Mouse (Mus musculus): ENCODE results near the gene Ece1.
"Not testable (repeated sequence)": the region's sequence is repeated elsewhere in the genome, so short reads cannot be mapped to it uniquely, and the experiment has no call there.

The Ece1 gene

DNA sequence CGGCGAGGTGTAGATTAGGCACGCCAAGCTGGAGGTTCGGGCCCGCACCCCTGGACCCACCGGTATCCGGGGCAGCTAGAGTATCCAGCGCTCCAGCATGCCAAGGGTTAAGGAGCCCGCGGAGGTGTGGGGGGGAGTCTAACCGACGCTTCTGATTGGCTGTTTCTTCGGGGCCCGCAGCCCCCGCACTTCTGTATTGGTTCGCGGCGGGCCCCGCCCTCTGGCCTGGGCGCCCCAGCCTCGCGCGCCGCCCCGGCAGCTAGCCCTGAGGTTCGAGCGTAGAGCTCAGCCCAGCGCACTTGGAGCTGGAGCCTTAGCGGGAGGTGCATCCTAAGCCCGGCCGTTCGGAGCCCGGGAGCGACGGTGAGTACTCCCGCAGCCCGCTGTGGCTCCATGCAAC, at the start of gene Ece1:
Gene Ece1, plus strand, starts transcription at position 219 of the 400 bp plus-strand sequence.
- ATAC-seq (ENCODE audit: insufficient number of reproducible peaks, low FRiP score, low TSS enrichment) = peak; percentile 83

DNA sequence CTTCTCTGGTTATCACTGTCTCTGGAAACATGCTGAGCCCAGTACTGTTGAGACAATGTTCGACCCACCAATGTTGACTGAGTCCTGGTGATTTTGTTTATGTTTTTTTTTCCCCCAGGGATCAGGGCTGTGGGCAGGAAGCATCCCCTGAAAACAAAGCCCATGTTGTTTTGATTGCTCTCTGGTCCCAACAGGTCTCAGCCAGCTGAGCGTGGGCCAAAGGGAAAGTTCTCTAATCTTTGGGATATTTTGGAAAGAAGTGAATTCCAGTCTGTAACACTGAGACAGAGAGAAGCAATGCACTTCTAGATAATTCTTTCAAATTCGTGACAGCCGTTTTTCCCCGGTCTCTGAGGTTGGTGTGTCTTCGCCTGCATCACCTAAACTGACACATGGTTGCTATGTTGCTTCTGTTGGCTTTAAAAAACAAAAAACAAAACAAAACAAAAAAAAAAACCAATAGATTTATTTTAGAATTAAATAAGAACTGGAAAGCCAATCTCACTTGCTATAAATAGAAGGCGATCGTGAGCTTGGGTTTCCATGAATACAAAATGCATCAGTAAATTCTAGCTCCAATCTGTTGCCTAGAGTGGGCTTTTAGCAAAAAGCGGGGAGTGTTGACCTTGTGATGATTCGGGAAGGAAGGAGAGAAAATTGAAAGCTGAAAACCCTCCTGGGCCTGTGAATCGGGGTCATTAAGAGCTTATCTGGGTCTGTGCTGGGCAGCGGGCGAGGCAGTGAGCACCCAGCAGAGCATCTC, 48.9 kb upstream of the Ece1 start:
- ATAC-seq (ENCODE audit: insufficient number of reproducible peaks, low FRiP score, low TSS enrichment) = no peak

DNA sequence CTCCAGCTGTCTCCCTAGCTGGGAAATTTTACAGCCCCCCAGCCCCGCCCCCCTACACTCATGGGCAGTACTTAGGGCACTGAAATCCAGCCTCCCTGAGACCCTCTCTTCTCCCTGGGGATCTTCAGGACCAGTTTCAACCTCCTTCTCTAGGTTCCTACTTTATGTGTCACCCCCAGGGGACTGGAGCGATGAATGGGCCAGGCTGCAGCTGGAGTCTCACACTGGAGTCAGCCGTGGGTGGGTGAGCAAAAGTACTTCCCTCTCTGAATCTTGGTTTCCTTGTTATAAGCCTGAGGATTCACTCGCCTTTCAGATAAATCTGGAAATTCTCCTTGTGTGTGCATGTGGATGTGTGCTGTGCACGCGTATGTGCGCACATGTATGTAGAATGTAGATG, 47.9 kb upstream of the Ece1 start:
- no peak for ATAC-seq (ENCODE audit: insufficient number of reproducible peaks, low FRiP score, low TSS enrichment)

DNA sequence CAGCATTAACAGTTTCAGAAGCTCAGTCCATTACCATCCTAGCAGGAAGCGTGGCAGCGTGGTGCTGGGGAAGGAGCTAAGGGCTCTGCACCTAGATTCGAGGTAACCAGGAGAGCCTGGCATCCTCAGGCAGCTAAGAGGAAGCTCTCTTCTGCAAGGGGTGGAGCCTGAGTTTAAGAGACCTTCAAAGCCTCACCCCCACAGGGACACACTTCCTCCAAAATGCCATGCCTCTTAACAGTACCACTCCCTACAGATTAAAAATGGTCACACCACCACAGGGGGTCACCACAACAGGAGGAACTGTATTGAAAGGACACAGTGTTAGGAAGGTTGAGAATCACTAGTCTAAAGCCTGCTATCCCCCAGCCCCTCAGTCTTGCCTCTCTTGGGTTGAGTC, 46.6 kb upstream of the Ece1 start:
- no peak for ATAC-seq (ENCODE audit: insufficient number of reproducible peaks, low FRiP score, low TSS enrichment)

DNA sequence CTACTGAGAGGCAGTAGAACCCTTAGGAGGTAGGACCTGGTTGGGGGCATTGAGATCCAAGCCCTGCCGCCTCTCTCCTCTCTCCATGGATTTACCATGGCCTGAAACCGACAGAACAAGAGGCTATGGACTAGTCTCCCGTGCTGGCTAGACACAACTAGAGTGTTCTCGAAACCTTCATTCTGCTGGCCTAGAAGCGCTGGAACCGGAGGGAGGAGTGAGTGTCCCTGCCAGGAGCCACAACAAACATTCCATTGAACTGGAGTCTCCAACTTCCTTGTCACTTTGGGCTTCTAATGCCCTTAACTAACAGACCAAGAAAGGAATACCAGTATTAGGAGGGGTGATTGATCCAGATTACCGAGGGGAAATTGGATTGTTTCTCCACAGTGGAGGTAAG, 45.8 kb upstream of the Ece1 start:
- ATAC-seq (ENCODE audit: insufficient number of reproducible peaks, low FRiP score, low TSS enrichment) = no peak

DNA sequence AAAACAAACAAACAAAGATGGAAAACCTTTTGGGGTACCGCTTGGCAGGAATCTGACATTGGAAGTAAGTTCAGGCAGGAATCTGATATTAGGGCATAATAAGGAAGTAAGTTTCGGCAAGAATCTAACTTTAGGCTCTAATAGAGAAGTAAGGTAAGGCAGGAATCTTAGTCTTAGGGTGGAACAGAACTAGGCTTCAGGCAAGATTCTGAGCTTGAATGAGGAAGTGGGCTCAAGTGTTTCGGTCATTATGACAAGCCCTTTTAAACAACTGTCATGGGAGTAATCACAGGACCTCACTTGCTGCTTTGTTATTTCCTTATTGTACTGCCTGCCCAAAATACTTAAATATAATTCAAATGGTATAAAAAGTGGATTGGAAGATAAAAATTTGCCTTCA, 43.7 kb upstream of the Ece1 start:
- no peak for ATAC-seq (ENCODE audit: insufficient number of reproducible peaks, low FRiP score, low TSS enrichment)

DNA sequence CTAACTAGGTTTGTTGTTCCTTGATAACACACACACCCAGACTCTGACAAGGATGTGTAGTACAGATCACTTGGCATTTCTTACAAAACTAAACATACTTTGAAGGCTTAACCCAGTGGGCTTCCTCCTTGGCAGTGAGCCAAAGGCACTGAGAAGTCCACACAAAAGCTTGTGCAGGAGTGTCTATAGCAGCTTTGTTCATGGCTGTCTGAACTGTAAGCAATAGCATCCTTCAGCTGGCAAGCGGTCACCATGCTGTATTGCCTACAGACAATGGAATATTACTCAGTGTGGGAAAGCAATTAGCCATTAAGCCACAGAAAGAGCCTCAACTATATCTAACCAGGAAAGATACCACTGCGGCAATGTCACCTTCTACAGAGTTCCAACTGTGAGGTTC, 42.5 kb upstream of the Ece1 start:
- ATAC-seq (ENCODE audit: insufficient number of reproducible peaks, low FRiP score, low TSS enrichment) = no peak

DNA sequence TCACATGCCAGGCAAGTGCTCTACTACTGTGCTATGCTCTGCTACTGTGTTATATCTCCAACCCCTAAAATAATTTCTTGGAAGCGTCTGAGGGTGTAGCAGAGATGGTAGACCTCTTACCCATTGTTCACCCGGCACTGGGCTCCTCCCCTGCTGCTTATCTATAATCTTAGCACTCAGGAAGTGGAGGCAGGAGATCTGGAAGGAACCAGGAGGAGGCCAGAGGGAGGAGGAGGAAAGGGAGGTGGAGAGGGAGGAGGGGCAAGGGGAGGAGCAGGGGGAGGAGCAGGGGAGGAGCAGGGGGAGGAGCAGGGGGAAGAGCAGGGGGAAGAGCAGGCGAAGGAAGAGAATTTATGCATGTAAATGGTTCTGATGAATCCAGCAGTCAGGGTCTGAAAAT, 41.3 kb upstream of the Ece1 start:
- no peak for ATAC-seq (ENCODE audit: insufficient number of reproducible peaks, low FRiP score, low TSS enrichment)

DNA sequence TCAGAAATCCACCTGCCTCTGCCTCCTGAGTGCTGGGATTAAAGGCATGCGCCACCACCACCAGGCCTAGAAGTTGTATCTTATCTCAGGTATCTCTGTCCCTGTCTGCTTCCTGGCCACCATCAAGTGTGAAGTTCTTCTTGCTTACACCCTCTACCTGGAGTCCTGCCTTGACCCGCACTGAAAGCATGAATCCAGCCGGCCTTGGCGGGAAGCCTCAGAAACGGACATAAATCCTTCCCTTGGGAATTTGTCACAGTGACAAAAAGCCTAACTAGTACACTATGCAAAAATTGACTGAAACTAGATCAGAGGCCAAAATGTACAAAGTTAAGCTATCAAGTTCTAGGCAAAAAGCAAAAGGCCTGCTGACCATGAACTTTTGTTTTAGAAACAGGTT, 39.5 kb upstream of the Ece1 start:
- ATAC-seq (ENCODE audit: insufficient number of reproducible peaks, low FRiP score, low TSS enrichment) = no peak

DNA sequence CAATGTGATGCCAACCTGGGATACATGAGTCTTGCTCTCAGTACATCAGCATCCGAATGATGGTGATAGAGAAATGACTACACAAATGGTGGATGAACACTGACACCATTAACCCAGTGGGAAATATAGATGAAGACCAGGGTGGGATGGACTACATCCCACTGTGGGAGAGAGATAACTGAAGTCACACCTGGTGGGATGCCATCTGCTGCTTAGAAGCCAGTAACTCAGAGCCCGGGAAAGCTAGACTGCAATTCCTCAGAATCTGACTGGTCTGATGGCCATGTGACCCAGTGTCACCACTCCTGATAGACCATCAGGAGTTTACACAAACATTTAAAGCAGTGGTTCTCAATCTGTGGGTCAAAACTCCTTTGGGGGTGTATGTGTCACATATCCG, 38.5 kb upstream of the Ece1 start:
- no peak for ATAC-seq (ENCODE audit: insufficient number of reproducible peaks, low FRiP score, low TSS enrichment)

DNA sequence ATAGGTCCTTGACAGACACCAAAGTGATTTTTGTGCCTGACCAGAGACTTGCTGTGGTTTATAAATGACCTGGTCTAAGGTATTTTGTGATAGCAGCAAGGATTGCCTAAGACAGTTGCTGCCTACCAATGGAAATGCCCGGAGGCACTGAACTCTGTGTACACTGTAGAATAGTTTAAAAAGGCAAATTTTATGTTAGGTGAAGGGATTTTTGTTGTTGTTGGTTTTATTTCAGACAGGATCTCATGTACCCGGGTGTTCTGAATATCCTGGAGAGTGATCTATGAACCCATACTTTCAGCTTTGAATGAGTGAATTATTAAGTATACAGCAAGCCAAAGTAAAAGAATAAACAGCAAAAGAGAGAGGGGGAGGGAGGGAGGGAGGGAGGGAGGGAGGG, 37.2 kb upstream of the Ece1 start:
- ATAC-seq (ENCODE audit: insufficient number of reproducible peaks, low FRiP score, low TSS enrichment) = no peak

DNA sequence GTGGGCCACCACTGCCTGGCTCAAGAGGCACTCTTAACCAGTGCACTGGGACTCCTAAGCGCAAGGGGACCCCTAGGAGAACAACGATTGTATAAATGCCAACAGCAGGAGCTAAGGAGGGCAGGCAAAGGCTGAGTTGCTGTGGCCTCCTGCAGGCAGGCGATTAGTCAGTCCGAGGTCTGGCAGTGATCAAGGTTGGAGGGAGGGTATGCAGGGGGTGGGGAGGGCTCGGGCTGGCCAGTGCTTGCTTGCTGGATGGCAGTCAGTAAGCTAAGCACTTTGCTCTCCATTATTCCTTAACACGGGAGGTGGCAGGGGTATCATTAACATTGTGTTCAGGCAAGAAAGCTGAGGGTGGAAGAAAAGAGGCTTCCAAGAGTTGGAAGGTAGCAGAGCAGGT, 31.7 kb upstream of the Ece1 start:
- ATAC-seq (ENCODE audit: insufficient number of reproducible peaks, low FRiP score, low TSS enrichment) = no peak

DNA sequence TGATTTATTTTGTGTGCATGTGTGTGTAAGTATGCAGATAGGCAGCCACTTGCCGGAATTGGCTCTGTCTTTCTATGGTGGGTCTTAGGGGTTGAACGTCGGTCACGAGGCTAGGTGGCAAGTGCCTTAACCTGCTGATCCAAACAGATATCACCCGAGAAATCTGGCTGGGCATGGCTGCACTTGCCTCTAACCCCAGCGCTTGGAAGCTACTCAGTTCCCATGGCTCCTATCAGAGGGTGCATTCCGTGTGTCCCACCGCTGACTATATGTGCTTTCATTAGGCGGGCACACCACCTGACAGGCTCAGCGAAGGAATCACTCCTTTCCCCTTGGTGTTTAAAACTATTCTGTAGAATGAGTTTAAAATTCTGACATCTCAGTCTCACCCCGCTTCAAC, 30.4 kb upstream of the Ece1 start:
- no peak for ATAC-seq (ENCODE audit: insufficient number of reproducible peaks, low FRiP score, low TSS enrichment)

DNA sequence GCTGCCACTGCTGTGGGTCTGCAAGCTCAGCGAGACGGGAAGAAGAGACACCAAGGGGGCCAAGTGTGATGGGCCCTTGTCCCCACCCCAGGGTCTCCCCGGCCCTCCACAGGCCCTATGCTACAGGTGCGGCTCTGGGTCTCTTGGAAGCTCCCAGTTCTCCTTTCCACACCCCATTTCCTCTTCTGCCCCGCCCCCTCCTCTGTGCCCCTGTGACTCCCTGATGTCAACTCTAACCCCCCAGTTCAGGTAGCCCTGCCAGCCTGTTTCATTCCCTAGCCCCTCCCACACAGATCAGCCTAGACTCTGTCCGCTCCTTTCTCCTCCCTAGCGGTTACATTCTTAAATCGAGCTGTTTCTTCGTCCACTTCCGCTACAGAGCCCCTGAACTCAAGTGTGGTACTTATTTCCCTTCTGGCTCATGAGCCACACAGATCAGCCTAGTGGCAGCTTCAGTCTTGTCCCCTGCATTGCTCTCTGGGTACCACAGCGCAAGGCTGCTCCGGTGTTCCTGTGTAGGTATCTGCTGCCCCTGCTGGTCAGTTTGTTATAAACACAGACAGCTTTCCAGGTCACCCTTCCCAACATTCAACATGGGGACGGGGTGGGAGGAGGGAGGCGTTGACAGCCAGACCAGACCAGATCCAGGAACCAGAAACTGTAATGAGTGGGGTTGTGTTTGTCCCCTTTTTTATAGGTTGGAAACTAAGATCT, 26.3 kb upstream of the Ece1 start:
- peak; percentile 90 for ATAC-seq (ENCODE audit: insufficient number of reproducible peaks, low FRiP score, low TSS enrichment)

DNA sequence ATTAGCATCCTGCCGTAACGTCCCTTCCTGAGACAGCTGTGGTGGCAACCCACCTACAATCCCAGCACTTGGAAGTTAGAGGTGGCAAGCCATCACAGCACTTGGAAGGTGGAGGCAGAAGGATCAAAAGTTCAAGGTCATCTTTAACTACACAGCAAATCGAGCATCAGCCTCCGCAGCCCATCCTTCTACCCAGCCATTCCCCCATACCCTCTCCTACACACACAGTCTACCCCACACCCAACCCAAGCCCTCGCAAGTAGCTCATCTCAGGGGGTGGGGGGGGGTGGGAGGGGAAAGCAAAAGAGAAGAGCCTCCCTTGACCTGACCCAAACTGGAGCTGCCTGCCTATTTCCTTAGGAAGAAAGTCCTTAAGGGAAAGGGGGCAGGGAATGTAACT, 25.3 kb upstream of the Ece1 start:
- ATAC-seq (ENCODE audit: insufficient number of reproducible peaks, low FRiP score, low TSS enrichment) = no peak

DNA sequence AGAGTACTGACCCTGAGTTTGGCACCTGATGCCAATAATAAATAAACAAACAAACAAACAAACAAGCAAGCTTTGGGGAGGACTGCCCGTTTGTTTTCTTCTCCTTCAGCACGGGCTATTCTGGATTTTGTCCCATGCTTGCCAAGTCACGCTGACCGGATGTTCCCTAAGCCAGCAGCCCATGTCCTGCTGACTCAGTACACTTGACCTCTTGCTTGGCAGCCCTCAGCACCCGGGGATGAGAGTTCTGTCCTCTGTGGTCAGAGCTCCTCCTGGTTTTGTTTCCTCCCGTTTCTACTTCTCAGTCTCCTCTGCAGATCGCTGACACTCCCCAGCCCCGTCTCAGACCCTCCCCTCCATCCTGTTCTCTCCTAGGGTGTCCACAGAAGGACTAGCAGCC, 24.2 kb upstream of the Ece1 start:
- ATAC-seq (ENCODE audit: insufficient number of reproducible peaks, low FRiP score, low TSS enrichment) = no peak

DNA sequence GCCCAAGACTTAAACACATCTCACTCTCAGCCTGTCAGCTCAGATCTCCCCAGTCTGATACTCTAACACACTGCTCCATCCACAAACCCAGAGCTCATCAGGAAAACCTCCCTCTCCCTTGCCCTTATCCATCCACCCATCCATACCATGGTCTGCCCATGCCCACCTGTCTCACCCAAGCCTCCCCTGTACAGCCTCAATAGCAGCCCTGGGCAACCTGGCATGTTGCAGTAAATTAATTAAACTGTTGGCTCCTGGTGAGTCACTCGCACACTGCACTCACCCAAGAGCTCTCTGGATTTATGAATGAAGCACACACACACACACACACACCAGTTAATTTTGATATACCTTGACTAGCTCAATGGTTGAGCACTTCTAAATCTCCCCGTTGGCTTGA, 23.2 kb upstream of the Ece1 start:
- no peak for ATAC-seq (ENCODE audit: insufficient number of reproducible peaks, low FRiP score, low TSS enrichment)

DNA sequence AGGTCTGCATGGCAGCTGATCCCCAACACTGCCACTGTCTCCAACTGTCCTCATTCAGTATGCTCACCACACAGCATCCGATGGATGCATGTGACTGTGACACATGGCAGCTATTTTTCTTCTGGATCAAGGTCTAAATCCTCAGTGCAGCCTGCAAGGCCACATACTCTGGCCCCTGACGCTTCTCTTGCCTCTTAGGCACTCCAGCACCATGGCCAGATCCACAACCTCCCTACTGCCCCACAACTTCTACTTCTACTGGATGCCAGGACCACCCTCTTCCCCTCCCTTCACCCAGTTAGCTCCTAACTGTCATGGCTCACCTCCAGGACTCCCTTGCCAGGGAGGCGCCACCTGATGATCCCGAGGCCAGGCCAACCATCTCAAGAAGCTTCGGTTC, 22.6 kb upstream of the Ece1 start:
- no peak for ATAC-seq (ENCODE audit: insufficient number of reproducible peaks, low FRiP score, low TSS enrichment)

DNA sequence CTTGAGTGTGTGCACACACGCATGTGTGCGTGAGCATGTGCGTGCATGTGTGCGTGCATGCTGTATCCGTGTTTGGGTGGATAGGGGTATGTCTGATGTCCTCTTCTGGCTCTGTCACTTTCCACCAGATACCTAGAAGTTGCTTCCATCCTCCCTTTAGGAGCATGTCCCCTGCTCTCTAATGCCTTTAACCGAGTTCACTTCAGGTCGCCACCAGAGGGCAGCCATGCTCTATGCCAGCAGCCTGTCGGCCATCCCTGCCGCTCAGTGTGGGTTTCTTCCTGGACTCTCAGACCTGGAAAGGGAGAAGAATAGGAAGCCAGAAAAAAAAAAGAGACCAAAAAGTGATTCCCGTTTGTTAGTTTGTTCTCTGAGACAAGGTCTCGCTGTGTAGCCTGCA, 17.4 kb upstream of the Ece1 start:
- ATAC-seq (ENCODE audit: insufficient number of reproducible peaks, low FRiP score, low TSS enrichment) = no peak; the same call in 1 of the 2 replicates

DNA sequence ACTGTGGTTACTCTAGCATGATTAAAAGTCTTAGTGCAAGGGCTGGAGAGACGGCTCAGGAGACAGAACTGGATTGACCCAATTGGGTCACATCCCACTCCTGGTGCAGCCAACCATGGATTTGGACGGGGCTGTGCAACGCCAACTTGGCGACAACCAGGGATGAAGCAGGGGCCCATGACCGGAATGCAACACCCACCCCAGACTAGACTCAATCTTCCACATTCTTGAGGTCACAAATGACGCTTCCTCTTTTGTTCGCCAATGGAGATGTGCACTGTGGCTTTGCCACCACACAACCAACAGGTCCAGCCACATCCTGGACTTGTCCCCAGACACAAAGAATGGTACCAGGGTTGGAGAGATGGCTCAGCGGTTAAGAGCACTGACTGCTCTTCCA, 14.4 kb upstream of the Ece1 start:
- ATAC-seq (ENCODE audit: insufficient number of reproducible peaks, low FRiP score, low TSS enrichment) = not testable (repeated sequence)

DNA sequence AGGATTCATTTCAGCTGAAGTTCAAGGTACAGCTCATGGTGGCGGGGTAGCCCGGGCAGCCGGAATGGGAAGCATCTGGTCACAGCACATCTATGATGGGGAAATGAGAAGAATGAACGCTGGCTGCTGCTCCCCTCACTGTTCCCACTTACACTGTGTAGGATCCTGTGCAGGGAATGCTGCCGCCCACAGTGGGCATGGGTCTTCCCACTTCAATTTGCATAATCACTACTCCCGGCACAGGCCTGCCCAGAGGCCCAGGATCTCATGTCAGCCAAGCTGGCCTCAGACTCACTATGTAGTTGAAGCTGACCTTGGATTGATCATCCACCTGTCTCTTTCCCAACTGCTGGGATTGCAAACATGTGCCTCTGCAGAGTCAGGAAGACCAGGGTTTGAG, 11.9 kb upstream of the Ece1 start:
- no peak for ATAC-seq (ENCODE audit: insufficient number of reproducible peaks, low FRiP score, low TSS enrichment)

DNA sequence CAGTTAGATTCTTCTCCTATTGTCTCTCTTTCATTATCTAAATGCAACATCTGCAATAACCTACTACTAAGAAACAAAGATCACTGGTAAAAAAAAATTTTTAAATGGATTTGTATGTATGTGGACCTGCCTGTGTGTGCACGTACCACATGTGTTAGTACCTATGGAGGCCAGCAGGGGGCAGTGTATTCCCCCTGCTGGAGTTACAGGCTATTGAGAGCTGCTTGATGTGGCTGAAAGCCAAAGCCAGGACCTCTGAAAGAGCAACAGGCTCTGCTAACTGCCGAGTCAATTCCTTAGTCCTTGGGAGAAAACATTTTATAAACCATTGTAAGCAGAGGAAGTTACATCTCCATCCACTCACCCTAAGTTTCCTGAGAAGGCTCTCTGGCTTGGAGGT, 10.6 kb upstream of the Ece1 start:
- ATAC-seq (ENCODE audit: insufficient number of reproducible peaks, low FRiP score, low TSS enrichment) = no peak
